Mouse (Mus musculus) liver, adult 2 months (tissue): ENCODE results near the gene Susd6.

Source experiments
- CTCF ChIP-seq: fragments of 200-500 bp; IDR thresholded peaks from 2 replicates; pipeline ENCODE4 v1.5.1; 2011; ENCODE audit warnings: low read depth, low read length, control low read depth
- POLR2A ChIP-seq: fragments of 200-500 bp; IDR thresholded peaks from 2 replicates; pipeline ENCODE4 v1.6.1; 2011; ENCODE audit warnings: low read length, control low read depth; ENCODE audit not compliant: insufficient read depth; ENCODE audit errors: extremely low read depth

DNA sequence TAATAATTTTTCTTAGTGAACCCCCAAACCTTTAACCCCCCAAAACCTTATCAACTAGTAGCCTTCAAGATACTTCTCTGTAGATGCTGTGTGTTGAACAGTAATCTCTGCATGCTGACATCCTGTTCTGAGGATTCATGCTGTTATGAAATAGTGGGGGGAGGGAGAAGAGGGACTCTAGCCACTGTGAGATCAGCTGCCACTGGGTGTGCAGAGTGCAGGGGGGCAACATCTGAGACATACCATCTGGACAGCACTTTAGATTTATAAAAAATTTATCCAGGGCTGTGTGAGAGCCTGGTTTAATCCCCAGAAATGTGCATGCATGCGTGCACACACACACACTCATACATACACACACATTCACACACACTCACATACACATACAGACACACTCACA is 45.7 kb upstream of the Susd6 start:
- no peak for TF ChIP-seq CTCF
- no peak for TF ChIP-seq POLR2A
